Mouse (Mus musculus) myocyte (in vitro differentiated cells): ENCODE measurements around the gene Speer4c.
"Not testable (repeated sequence)": the region's sequence is repeated elsewhere in the genome, so short reads cannot be mapped to it uniquely, and the experiment has no call there.

ENCODE experiments used
- CEBPB ChIP-seq: IDR thresholded peaks from 2 replicates; pipeline ENCODE4 v1.6.1; 2011; ENCODE audit warnings: mild to moderate bottlenecking, moderate library complexity; ENCODE audit not compliant: poor library complexity, insufficient read depth, severe bottlenecking
- E2F4 ChIP-seq: IDR thresholded peaks from one replicate; pipeline ENCODE4 v1.6.1; 2011; ENCODE audit warnings: mild to moderate bottlenecking, control low read depth, moderate library complexity; ENCODE audit not compliant: insufficient read depth
- MAX ChIP-seq: IDR thresholded peaks from one replicate; pipeline ENCODE4 v1.6.1; 2011; ENCODE audit warnings: low read depth, mild to moderate bottlenecking, control low read depth
- MYOD1 ChIP-seq, 3 experiments: IDR thresholded peaks; one replicate each; pipeline ENCODE4 v1.6.1; 2011; ENCODE audit warnings: control low read depth in 2 of 3, low read depth in 2 of 3, mild to moderate bottlenecking in 2 of 3, moderate library complexity in 1 of 3; ENCODE audit not compliant: insufficient read length in 2 of 3, control insufficient read depth in 1 of 3
- MYOG ChIP-seq, 3 experiments: IDR thresholded peaks; one replicate each; pipeline ENCODE4 v1.6.1; 2011; ENCODE audit warnings: control low read depth in 2 of 3, low read depth in 2 of 3, mild to moderate bottlenecking in 2 of 3; ENCODE audit not compliant: insufficient read length in 2 of 3, control insufficient read depth in 1 of 3, insufficient read depth in 1 of 3
- POLR2A ChIP-seq: IDR thresholded peaks from one replicate; pipeline ENCODE4 v1.6.1; 2011; ENCODE audit warnings: low read depth, mild to moderate bottlenecking, control low read depth, moderate library complexity; ENCODE audit not compliant: insufficient read length
- POLR2AphosphoS2 ChIP-seq: IDR thresholded peaks from one replicate; pipeline ENCODE4 v1.6.1; 2011; ENCODE audit warnings: low read depth, control low read depth; ENCODE audit not compliant: insufficient read length
- TCF12 ChIP-seq: IDR thresholded peaks from one replicate; pipeline ENCODE4 v1.6.1; 2011; ENCODE audit warnings: mild to moderate bottlenecking, control low read depth; ENCODE audit not compliant: poor library complexity, insufficient read depth, severe bottlenecking
- USF1 ChIP-seq: IDR thresholded peaks from one replicate; pipeline ENCODE4 v1.6.1; 2011; ENCODE audit warnings: low read depth, mild to moderate bottlenecking, control low read depth, moderate library complexity

- not testable (repeated sequence) for TF ChIP-seq MYOG (IDR thresholded peaks at IDR 0.05; ENCODE audit: control insufficient read depth in 1 of 3, insufficient read depth in 1 of 3, insufficient read length in 2 of 3, low read depth in 2 of 3); CEBPB; MYOD1 (IDR thresholded peaks at IDR 0.05; ENCODE audit: control insufficient read depth in 1 of 3, insufficient read length in 2 of 3, low read depth in 2 of 3); MAX; POLR2A; TCF12; POLR2AphosphoS2; E2F4; USF1
Measured at GRCm38 (mm10) chr5:15697719-15698118, 16.4 kb downstream of the Speer4c start.
